Mouse (Mus musculus): ENCODE results near the gene Cpt1c. TPM values are rescaled to one million over a fixed set of nuclear protein-coding genes. Genes with fewer than 3 reads are reported as not detected.

Cpt1c gene
- total RNA-seq, 2 experiments from 2014 or later, result not detected

GRCm38 (mm10) chr7:44928570-44928969, 46.1 kb downstream of the Cpt1c start:
- ATAC-seq (replicated peaks; ENCODE audit: poor library complexity, severe bottlenecking), result no peak

GRCm38 (mm10) chr7:44925468-44925867, 49.2 kb downstream of the Cpt1c start:
- ATAC-seq (replicated peaks; ENCODE audit: poor library complexity, severe bottlenecking), result no peak

GRCm38 (mm10) chr7:44922530-44922929, 52.1 kb downstream of the Cpt1c start:
- no peak for ATAC-seq (replicated peaks; ENCODE audit: poor library complexity, severe bottlenecking)

- ATAC-seq (replicated peaks; ENCODE audit: poor library complexity, severe bottlenecking), result no peak
Measured at GRCm38 (mm10) chr7:44919127-44919526, 55.5 kb downstream of the Cpt1c start.

- no peak for ATAC-seq (replicated peaks; ENCODE audit: poor library complexity, severe bottlenecking)
Measured at GRCm38 (mm10) chr7:44918219-44918618, 56.4 kb downstream of the Cpt1c start.

- no peak for ATAC-seq (replicated peaks; ENCODE audit: poor library complexity, severe bottlenecking)
Measured at GRCm38 (mm10) chr7:44916881-44917280, 57.8 kb downstream of the Cpt1c start.

GRCm38 (mm10) chr7:44916191-44916590, 58.5 kb downstream of the Cpt1c start:
- ATAC-seq (replicated peaks; ENCODE audit: poor library complexity, severe bottlenecking), result no peak

- no peak for ATAC-seq (replicated peaks; ENCODE audit: poor library complexity, severe bottlenecking)
Measured at GRCm38 (mm10) chr7:44915314-44915713, 59.3 kb downstream of the Cpt1c start.

GRCm38 (mm10) chr7:44914396-44914795, 60.3 kb downstream of the Cpt1c start:
- ATAC-seq (replicated peaks; ENCODE audit: poor library complexity, severe bottlenecking), result no peak

Other genes starting within 250 kb of the Cpt1c start
Only the 30 nearest of the 35 such genes appear.
- gene Nup62, start 158.8 kb downstream of the Cpt1c start, total RNA-seq (2014; fragmentation: Nextera tagmentation), result 81.8 and 83.0 TPM in 2 replicates
- 120 and 167 TPM in 2 replicates for gene Nup62, start 158.8 kb downstream of the Cpt1c start, total RNA-seq (2017)
- 1.2 TPM in 1 of 2 replicates, not detected in the other for gene Il4i1, start 158.5 kb downstream of the Cpt1c start, total RNA-seq (2014; fragmentation: Nextera tagmentation)
- gene Il4i1, start 158.5 kb downstream of the Cpt1c start, total RNA-seq (2017), result 0.15 and 0.22 TPM in 2 replicates
- gene Atf5, start 158.2 kb downstream of the Cpt1c start, total RNA-seq (2014; fragmentation: Nextera tagmentation), result 5.6 and 8.5 TPM in 2 replicates
- 3.8 and 6.8 TPM in 2 replicates for gene Atf5, start 158.2 kb downstream of the Cpt1c start, total RNA-seq (2017)
- 18.2 and 25.0 TPM in 2 replicates for gene Akt1s1, start 125.9 kb downstream of the Cpt1c start, total RNA-seq (2014; fragmentation: Nextera tagmentation)
- 22.8 and 26.5 TPM in 2 replicates for gene Akt1s1, start 125.9 kb downstream of the Cpt1c start, total RNA-seq (2017)
- 18.1 and 22.6 TPM in 2 replicates for gene Tbc1d17, start 125.8 kb downstream of the Cpt1c start, total RNA-seq (2014; fragmentation: Nextera tagmentation)
- gene Tbc1d17, start 125.8 kb downstream of the Cpt1c start, total RNA-seq (2017), result 15.5 and 19.3 TPM in 2 replicates
- gene Pnkp, start 117.7 kb downstream of the Cpt1c start, total RNA-seq (2014; fragmentation: Nextera tagmentation), result 61.3 and 65.7 TPM in 2 replicates
- gene Pnkp, start 117.7 kb downstream of the Cpt1c start, total RNA-seq (2017), result 51.0 and 79.6 TPM in 2 replicates
- 67.0 and 95.4 TPM in 2 replicates for gene Ptov1, start 105.1 kb downstream of the Cpt1c start, total RNA-seq (2014; fragmentation: Nextera tagmentation)
- 24.4 and 32.1 TPM in 2 replicates for gene Ptov1, start 105.1 kb downstream of the Cpt1c start, total RNA-seq (2017)
- gene Med25, start 82.1 kb downstream of the Cpt1c start, total RNA-seq (2014; fragmentation: Nextera tagmentation), result 26.7 and 51.2 TPM in 2 replicates
- gene Med25, start 82.1 kb downstream of the Cpt1c start, total RNA-seq (2017), result 9.2 and 15.6 TPM in 2 replicates
- 13.6 TPM in 2 replicates for gene Fuz, start 78.8 kb downstream of the Cpt1c start, total RNA-seq (2014; fragmentation: Nextera tagmentation)
- 16.5 and 18.0 TPM in 2 replicates for gene Fuz, start 78.8 kb downstream of the Cpt1c start, total RNA-seq (2017)
- gene Ap2a1, start 45.4 kb downstream of the Cpt1c start, total RNA-seq (2014; fragmentation: Nextera tagmentation), result 40.8 and 84.2 TPM in 2 replicates
- gene Ap2a1, start 45.4 kb downstream of the Cpt1c start, total RNA-seq (2017), result 28.6 and 30.1 TPM in 2 replicates
- not detected in 2 replicates for gene Tsks, start 31.6 kb downstream of the Cpt1c start, total RNA-seq (2014; fragmentation: Nextera tagmentation)
- gene Tsks, start 31.6 kb downstream of the Cpt1c start, total RNA-seq (2017), result 0.17 TPM in 1 of 2 replicates, not detected in the other
- 104 and 115 TPM in 2 replicates for gene Prmt1, start 11.7 kb upstream of the Cpt1c start, total RNA-seq (2014; fragmentation: Nextera tagmentation)
- 138 and 190 TPM in 2 replicates for gene Prmt1, start 11.7 kb upstream of the Cpt1c start, total RNA-seq (2017)
- gene Irf3, start 22.8 kb upstream of the Cpt1c start, total RNA-seq (2014; fragmentation: Nextera tagmentation), result 76.6 and 105 TPM in 2 replicates
- 87.5 and 88.9 TPM in 2 replicates for gene Irf3, start 22.8 kb upstream of the Cpt1c start, total RNA-seq (2017)
- 19.4 and 57.9 TPM in 2 replicates for gene Bcl2l12, start 23.9 kb upstream of the Cpt1c start, total RNA-seq (2014; fragmentation: Nextera tagmentation)
- gene Bcl2l12, start 23.9 kb upstream of the Cpt1c start, total RNA-seq (2017), result 18.4 and 32.9 TPM in 2 replicates
- gene Scaf1, start 41.5 kb upstream of the Cpt1c start, total RNA-seq (2014; fragmentation: Nextera tagmentation), result 28.6 and 29.8 TPM in 2 replicates
- 15.7 and 17.8 TPM in 2 replicates for gene Scaf1, start 41.5 kb upstream of the Cpt1c start, total RNA-seq (2017)
- gene Rras, start 43.1 kb upstream of the Cpt1c start, total RNA-seq (2014; fragmentation: Nextera tagmentation), result 2.3 and 7.8 TPM in 2 replicates
- 1.0 and 1.4 TPM in 2 replicates for gene Rras, start 43.1 kb upstream of the Cpt1c start, total RNA-seq (2017)
- gene Prr12, start 78.0 kb upstream of the Cpt1c start, total RNA-seq (2014; fragmentation: Nextera tagmentation), result 21.1 and 29.6 TPM in 2 replicates
- gene Prr12, start 78.0 kb upstream of the Cpt1c start, total RNA-seq (2017), result 1.7 and 4.1 TPM in 2 replicates
- gene Nosip, start 87.6 kb upstream of the Cpt1c start, total RNA-seq (2014; fragmentation: Nextera tagmentation), result 42.2 and 57.2 TPM in 2 replicates
- 49.4 and 63.1 TPM in 2 replicates for gene Nosip, start 87.6 kb upstream of the Cpt1c start, total RNA-seq (2017)
- gene Prrg2, start 87.8 kb upstream of the Cpt1c start, total RNA-seq (2014; fragmentation: Nextera tagmentation), result 6.8 and 9.4 TPM in 2 replicates
- gene Prrg2, start 87.8 kb upstream of the Cpt1c start, total RNA-seq (2017), result 4.8 and 5.3 TPM in 2 replicates
- 2.2 and 11.6 TPM in 2 replicates for gene Rcn3, start 117.4 kb upstream of the Cpt1c start, total RNA-seq (2014; fragmentation: Nextera tagmentation)
- gene Rcn3, start 117.4 kb upstream of the Cpt1c start, total RNA-seq (2017), result 4.1 and 7.0 TPM in 2 replicates
- 2.1 and 3.8 TPM in 2 replicates for gene Fcgrt, start 129.0 kb upstream of the Cpt1c start, total RNA-seq (2014; fragmentation: Nextera tagmentation)
- gene Fcgrt, start 129.0 kb upstream of the Cpt1c start, total RNA-seq (2017), result 2.7 and 3.6 TPM in 2 replicates
- gene Rps11, start 149.6 kb upstream of the Cpt1c start, total RNA-seq (2014; fragmentation: Nextera tagmentation), result 3,834 and 4,027 TPM in 2 replicates
- 963 and 1,110 TPM in 2 replicates for gene Rps11, start 149.6 kb upstream of the Cpt1c start, total RNA-seq (2017)
- gene Rpl13a, start 153.9 kb upstream of the Cpt1c start, total RNA-seq (2014; fragmentation: Nextera tagmentation), result 3,523 and 3,605 TPM in 2 replicates
- 3,792 and 4,750 TPM in 2 replicates for gene Rpl13a, start 153.9 kb upstream of the Cpt1c start, total RNA-seq (2017)
- not detected in 2 replicates for gene Gm45713, start 161.4 kb upstream of the Cpt1c start, total RNA-seq (2014; fragmentation: Nextera tagmentation)
- 0.10 and 0.13 TPM in 2 replicates for gene Gm45713, start 161.4 kb upstream of the Cpt1c start, total RNA-seq (2017)
- gene Flt3l, start 161.6 kb upstream of the Cpt1c start, total RNA-seq (2014; fragmentation: Nextera tagmentation), result 7.4 and 8.2 TPM in 2 replicates
- 2.3 and 5.7 TPM in 2 replicates for gene Flt3l, start 161.6 kb upstream of the Cpt1c start, total RNA-seq (2017)
- gene Pih1d1, start 179.5 kb upstream of the Cpt1c start, total RNA-seq (2014; fragmentation: Nextera tagmentation), result 74.2 and 91.6 TPM in 2 replicates
- gene Pih1d1, start 179.5 kb upstream of the Cpt1c start, total RNA-seq (2017), result 48.8 and 58.4 TPM in 2 replicates
- gene Aldh16a1, start 179.7 kb upstream of the Cpt1c start, total RNA-seq (2014; fragmentation: Nextera tagmentation), result 53.4 and 59.8 TPM in 2 replicates
- gene Aldh16a1, start 179.7 kb upstream of the Cpt1c start, total RNA-seq (2017), result 31.2 and 42.5 TPM in 2 replicates
- 0.17 TPM in 1 of 2 replicates, not detected in the other for gene Slc17a7, start 189.1 kb upstream of the Cpt1c start, total RNA-seq (2014; fragmentation: Nextera tagmentation)
- not detected in 2 replicates for gene Slc17a7, start 189.1 kb upstream of the Cpt1c start, total RNA-seq (2017)
- gene Gfy, start 204.7 kb upstream of the Cpt1c start, total RNA-seq (2014; fragmentation: Nextera tagmentation), result not detected in 2 replicates
- not detected in 2 replicates for gene Gfy, start 204.7 kb upstream of the Cpt1c start, total RNA-seq (2017)
- gene Pth2, start 206.1 kb upstream of the Cpt1c start, total RNA-seq (2014; fragmentation: Nextera tagmentation), result not detected in 2 replicates
- gene Pth2, start 206.1 kb upstream of the Cpt1c start, total RNA-seq (2017), result not detected in 2 replicates

All from granulocyte monocyte progenitor cell, adult 5-6 weeks (primary cell).